Comparison of ENCODE assay signal across 9 mouse cellular contexts in the genomic region with DNA sequence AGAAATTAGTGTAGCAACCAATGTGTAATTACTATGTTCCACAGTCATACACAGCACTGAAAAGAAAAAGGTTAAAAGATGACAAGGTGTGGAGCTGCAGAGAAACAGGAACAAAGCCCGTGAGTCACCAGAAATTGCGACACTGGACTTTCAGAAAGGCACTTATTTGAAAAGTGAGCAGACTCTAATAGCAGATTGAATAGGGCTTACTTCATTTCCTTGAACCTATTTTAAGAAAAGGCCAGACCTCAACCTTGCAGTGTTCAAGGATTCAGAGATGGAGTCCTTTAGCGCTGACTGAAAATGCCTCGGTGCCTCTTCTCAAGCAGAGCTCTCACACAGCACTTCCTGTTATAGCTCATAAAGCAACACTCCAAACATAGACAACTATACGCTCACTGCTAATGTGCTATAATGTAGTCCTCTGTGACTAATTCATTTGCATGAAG.
DNase-seq lines count a peak whose midpoint lies in the region; ATAC-seq and TF ChIP-seq lines count a peak whose summit lies in the region.
"Had no signal": no experiment of that assay in that cellular context is flagged by ENCODE, and none has a peak within 500 bp of the region (broad histone marks: within the 10 kb centered on the region; RNA-seq: fewer than 3 reads in every experiment).

No protein-coding gene starts in this region.

- peak overlapping the region; percentile 44 for H3K27ac ChIP-seq in left cerebral cortex, adult 2 months
- H3K27ac ChIP-seq in neural tube, embryonic 14.5 days (ENCODE audit: low read depth, low read length): 0 out of 2 replicates have a peak overlapping the region, but pooled peaks have one; percentile 23

- no peak overlapping the region for H3K4me3 ChIP-seq in left cerebral cortex, adult 2 months
- H3K4me3 ChIP-seq in neural tube, embryonic 14.5 days (ENCODE audit: low read depth, low read length): no peak overlapping the region
- H3K4me3 ChIP-seq: erythroblast, embryonic 14.5 days had no signal

- no peaks in the 10 kb centered on the region for H3K27me3 ChIP-seq in neural tube, embryonic 14.5 days (ENCODE audit: control insufficient read depth, insufficient read depth, low read length)

- no peak overlapping the region for H3K9ac ChIP-seq in neural tube, embryonic 14.5 days (replicated peaks; ENCODE audit: low read depth, low read length)

- ATAC-seq in inflammation-experienced regulatory T-cells, adult 6 months: peak; percentile 91
- peak; percentile 54; the same call in 1 of the 2 replicates for ATAC-seq in neural tube, embryonic 14.5 days (ENCODE audit: low read depth)

- no peaks in the 10 kb centered on the region for H3K36me3 ChIP-seq in neural tube, embryonic 14.5 days (ENCODE audit: control insufficient read depth, insufficient read depth, low read length)

- no peak overlapping the region for H3K4me2 ChIP-seq in neural tube, embryonic 14.5 days (ENCODE audit: low read depth, low read length)

- intact Hi-C loops in left cerebral cortex, adult 2 months (cut with DNase I): no loop called here

- DNase-seq in left cerebral cortex, adult 2 months (ENCODE audit: extremely low spot score in 1 of 2, low spot score in 2 of 2): no peak
- DNase-seq in left cerebral cortex, adult 8-10 months (ENCODE audit: low spot score in 2 of 2): no peak
- peak; percentile 85 for DNase-seq in adrenal gland, adult 2 months
- DNase-seq in right cerebral cortex, adult 18-20 months: no peak
- no peak for DNase-seq in frontal cortex, postnatal 36 days (ENCODE audit: low spot score in 2 of 2)
- DNase-seq in cerebellum, adult 9-11 months: no peak

- H3K9me3 ChIP-seq in neural tube, embryonic 14.5 days (ENCODE audit: control insufficient read depth, low read length): no peaks in the 10 kb centered on the region

- no peak for TF ChIP-seq CTCF in left cerebral cortex, adult 2 months (IDR thresholded peaks at IDR 0.05)

- 57% methylated on average over 5 of the region's 5 CpGs for WGBS in neural tube, embryonic 14.5 days

- H3K4me1 ChIP-seq in neural tube, embryonic 14.5 days (ENCODE audit: control insufficient read depth, insufficient read depth, low read length): no peaks in the 10 kb centered on the region
